Mouse (Mus musculus) spleen, adult 10 weeks (tissue): Measurements from ENCODE around the gene Col18a1. TPM values are rescaled to one million over a fixed set of nuclear protein-coding genes. Genes with fewer than 3 reads are reported as not detected.

ENCODE experiments used
- polyA plus RNA-seq: library from polyadenylated mRNA; stranded (reverse); fragments of 350-450 nt; fragmentation: Illumina TruSeq; extraction: RNeasy Lipid Tissue Mini Kit (QIAGEN cat#74804); gene quantifications from one replicate; pipeline ENCODE4 v1.2.3, GENCODE M21; 2015; ENCODE audit warnings: low replicate concordance; ENCODE audit not compliant: insufficient read depth

Gene Col18a1
- 5.8 TPM for polyA plus RNA-seq

DNA sequence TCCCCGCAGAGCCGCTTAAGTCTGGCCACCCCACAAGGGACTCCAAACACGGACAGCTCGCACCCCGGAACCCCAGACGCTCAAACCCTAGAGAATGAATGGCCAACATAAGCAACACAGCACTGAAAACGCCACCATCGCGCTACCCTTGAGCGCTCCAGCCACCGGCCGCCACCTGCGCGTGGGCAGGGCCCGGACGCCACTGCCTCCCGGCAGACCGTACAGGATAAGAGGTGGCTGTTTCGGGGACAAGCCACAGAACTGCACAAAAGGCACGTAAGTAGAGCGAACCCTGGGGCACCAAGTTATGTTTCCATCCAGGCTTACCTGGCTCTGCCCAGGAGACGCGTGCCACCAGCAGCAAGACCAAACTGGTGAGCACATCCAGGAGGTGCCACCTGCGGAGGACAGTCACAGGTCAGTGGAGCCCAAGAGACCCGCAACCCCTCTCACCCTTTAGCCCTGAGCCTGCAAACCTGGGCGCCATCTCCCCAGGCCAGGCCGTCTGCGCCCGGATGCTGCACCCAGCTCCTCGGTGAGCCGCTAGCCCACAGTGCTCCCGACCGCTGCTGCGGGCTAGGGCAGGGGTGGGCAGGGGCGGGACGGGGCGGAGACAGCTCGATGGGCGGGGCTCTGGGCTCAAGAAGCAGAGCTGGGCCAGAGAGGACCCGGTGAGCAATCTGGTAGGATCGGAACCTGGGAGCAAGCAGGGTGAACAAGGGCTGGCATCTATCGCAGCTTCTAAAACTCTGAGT lies at the start of gene Col18a1:
Gene Col18a1, minus strand, starts transcription at position 586 of the 755 bp plus-strand sequence.

DNA sequence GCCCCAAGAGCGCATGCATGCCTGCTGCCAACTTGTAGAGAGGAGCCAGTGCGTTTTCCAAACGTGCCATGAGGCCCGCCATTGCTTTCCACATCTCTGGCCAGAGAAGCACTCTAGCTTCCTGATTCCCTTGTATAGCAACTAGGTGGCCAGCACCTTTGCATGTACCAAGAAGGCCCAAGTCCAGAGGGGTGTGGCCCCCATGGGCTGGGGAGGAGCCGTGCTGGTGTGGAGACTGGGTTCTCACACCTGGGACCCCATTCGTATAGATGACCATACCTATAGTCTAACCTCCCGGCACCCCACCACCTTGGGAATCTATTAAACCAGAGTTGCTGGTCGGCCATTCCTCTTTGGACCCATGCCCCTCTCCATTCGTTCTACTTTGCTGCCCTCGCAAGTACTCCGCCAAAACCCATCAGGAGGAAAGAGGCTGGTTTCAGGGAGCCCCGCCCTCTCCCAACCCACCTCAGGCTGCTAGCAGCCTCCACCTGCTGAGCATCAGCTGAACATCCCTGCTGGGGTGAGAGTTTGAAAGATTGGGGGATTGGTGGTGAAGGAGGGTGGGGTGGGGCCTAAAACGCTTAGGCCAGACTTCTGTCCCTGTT lies 134.5 kb downstream of the Col18a1 start, which contains the start of gene Slc19a1:
Gene Slc19a1, plus strand, starts transcription at position 474 of the 608 bp plus-strand sequence.

Other genes starting within 250 kb of the Col18a1 start
- 4.5 TPM for gene Pcbp3, start 204.7 kb downstream of the Col18a1 start, polyA plus RNA-seq
- 3.8 TPM for gene Slc19a1, start 134.3 kb downstream of the Col18a1 start, polyA plus RNA-seq
- gene Pofut2, start 92.7 kb upstream of the Col18a1 start, polyA plus RNA-seq: 10.7 TPM